Mouse (Mus musculus): ENCODE data around the gene Ulk2.
A peak's percentile ranks its signal among the peaks of the same experiment; 100 is the strongest.
"Not testable (repeated sequence)": the region's sequence is repeated elsewhere in the genome, so short reads cannot be mapped to it uniquely, and the experiment has no call there.

Gene Ulk2

GRCm38 (mm10) chr11:61854988-61855411 is at the start of gene Ulk2:
Gene Ulk2 (minus strand): TSS chr11:61855073.
- peak; percentile 93 for DNase-seq (ENCODE audit: low read depth)

- DNase-seq (ENCODE audit: low read depth), result peak; percentile 33
These were observed 27.3 kb upstream of the Ulk2 start for GRCm38 (mm10) chr11:61882183-61882582.

GRCm38 (mm10) chr11:61879921-61880320 is 25.0 kb upstream of the Ulk2 start:
- no peak for DNase-seq (ENCODE audit: low read depth)

- no peak for DNase-seq (ENCODE audit: low read depth)
These were observed 17.0 kb upstream of the Ulk2 start for GRCm38 (mm10) chr11:61871881-61872280.

- DNase-seq (ENCODE audit: low read depth), result no peak
These were observed 12.0 kb upstream of the Ulk2 start for GRCm38 (mm10) chr11:61866856-61867255.

- no peak for DNase-seq (ENCODE audit: low read depth)
These were observed 7.1 kb upstream of the Ulk2 start for GRCm38 (mm10) chr11:61861781-61862547.

GRCm38 (mm10) chr11:61859316-61859715 is 4.4 kb upstream of the Ulk2 start:
- no peak for DNase-seq (ENCODE audit: low read depth)

- DNase-seq (ENCODE audit: low read depth), result peak; percentile 39
These were observed 666 bp upstream of the Ulk2 start for GRCm38 (mm10) chr11:61855539-61855938.

GRCm38 (mm10) chr11:61854211-61854987 is 474 bp downstream of the Ulk2 start:
- DNase-seq (ENCODE audit: low read depth), result peak; percentile 86

GRCm38 (mm10) chr11:61853659-61854058 is 1.2 kb downstream of the Ulk2 start:
- no peak for DNase-seq (ENCODE audit: low read depth)

- no peak for DNase-seq (ENCODE audit: low read depth)
These were observed 2.0 kb downstream of the Ulk2 start for GRCm38 (mm10) chr11:61852916-61853315.

GRCm38 (mm10) chr11:61851195-61851594 is 3.7 kb downstream of the Ulk2 start:
- no peak for DNase-seq (ENCODE audit: low read depth)

GRCm38 (mm10) chr11:61840663-61841062 is 14.2 kb downstream of the Ulk2 start:
- not testable (repeated sequence) for DNase-seq (ENCODE audit: low read depth)

GRCm38 (mm10) chr11:61839940-61840339 is 14.9 kb downstream of the Ulk2 start:
- DNase-seq (ENCODE audit: low read depth), result no peak

- no peak for DNase-seq (ENCODE audit: low read depth)
These were observed 15.7 kb downstream of the Ulk2 start for GRCm38 (mm10) chr11:61839182-61839581.

GRCm38 (mm10) chr11:61809793-61810192 is 45.1 kb downstream of the Ulk2 start:
- DNase-seq (ENCODE audit: low read depth), result no peak

- DNase-seq (ENCODE audit: low read depth), result no peak
These were observed 46.2 kb downstream of the Ulk2 start for GRCm38 (mm10) chr11:61808551-61809117.

- no peak for DNase-seq (ENCODE audit: low read depth)
These were observed 61.4 kb downstream of the Ulk2 start for GRCm38 (mm10) chr11:61793441-61793840.

- no peak for DNase-seq (ENCODE audit: low read depth)
These were observed 66.3 kb downstream of the Ulk2 start for GRCm38 (mm10) chr11:61788550-61788949.

GRCm38 (mm10) chr11:61782526-61782925 is 72.3 kb downstream of the Ulk2 start:
- not testable (repeated sequence) for DNase-seq (ENCODE audit: low read depth)

GRCm38 (mm10) chr11:61774551-61775149 is 80.2 kb downstream of the Ulk2 start:
- DNase-seq (ENCODE audit: low read depth), result no peak
